Mouse (Mus musculus) CH12.LX (cell line): ENCODE measurements at regions not wholly inside any gene's neighbourhood (a gene's known extent, or its start where the extent isn't known, plus 50 kb on each side); places are given as distances from the start of the nearest gene placed in this dataset.

Experiments
- DNase-seq: peaks from one replicate; pipeline ENCODE4 v3.0.0-alpha.2; 2013; ENCODE audit errors: extremely low read depth
- H3K27ac ChIP-seq: 2 replicates; pipeline ENCODE4 v1.5.1; 2012; ENCODE audit warnings: low read depth, mild to moderate bottlenecking, control low read depth, moderate library complexity; ENCODE audit not compliant: insufficient read depth
- H3K27me3 ChIP-seq: replicated peaks from 2 replicates; pipeline ENCODE3; 2012; ENCODE audit warnings: inconsistent platforms
- H3K36me3 ChIP-seq, 2 experiments: replicated peaks in 1 of 2; 2 replicates each; pipeline versions ENCODE3 to v1.6.1; 2012; ENCODE audit warnings: inconsistent platforms in 1 of 2, low read length in 1 of 2, mild to moderate bottlenecking in 1 of 2, mixed read lengths in 1 of 2, moderate library complexity in 1 of 2; ENCODE audit not compliant: control insufficient read depth in 1 of 2, insufficient read depth in 1 of 2
- H3K4me1 ChIP-seq, 2 experiments: 2 replicates each; pipeline ENCODE4 v1.6.1; 2012; ENCODE audit warnings: inconsistent platforms in 1 of 2, moderate library complexity in 1 of 2; ENCODE audit not compliant: insufficient read depth in 2 of 2, control insufficient read depth in 1 of 2
- H3K4me2 ChIP-seq: 2 replicates; pipeline ENCODE4 v1.6.1; 2012; ENCODE audit warnings: low read depth, mild to moderate bottlenecking, control low read depth; ENCODE audit not compliant: poor library complexity, insufficient read depth, severe bottlenecking
- H3K4me3 ChIP-seq, 3 experiments: fragments of 150-350 bp in 1 of 3; sonication (generic) in 1 of 3; replicated peaks in 1 of 3; 2 replicates each; pipeline versions ENCODE3 to v1.5.1; 2011 to 2012; ENCODE audit warnings: low read depth in 2 of 3, low read length in 2 of 3, mild to moderate bottlenecking in 2 of 3, moderate library complexity in 2 of 3, control low read depth in 1 of 3, improper control_type of control experiment in 1 of 3, inconsistent platforms in 1 of 3, mixed read lengths in 1 of 3; ENCODE audit not compliant: poor library complexity in 1 of 3
- H3K79me2 ChIP-seq: replicated peaks from 2 replicates; pipeline ENCODE4 v1.6.1; 2012; ENCODE audit warnings: mild to moderate bottlenecking, moderate library complexity; ENCODE audit not compliant: control insufficient read depth, poor library complexity, insufficient read depth, severe bottlenecking; ENCODE audit errors: extremely low read depth
- H3K9ac ChIP-seq: 2 replicates; pipeline ENCODE4 v1.6.1; 2012; ENCODE audit warnings: low read depth, mild to moderate bottlenecking, control low read depth, moderate library complexity; ENCODE audit not compliant: insufficient read depth
- H3K9me3 ChIP-seq: replicated peaks from 2 replicates; pipeline ENCODE3; 2012; ENCODE audit warnings: low read length, inconsistent platforms, mixed read lengths
- BHLHE40 ChIP-seq: IDR thresholded peaks from 2 replicates; pipeline ENCODE4 v1.6.1; 2011; ENCODE audit warnings: mild to moderate bottlenecking, low read depth, low read length, improper control_type of control experiment
- CHD1 ChIP-seq: IDR thresholded peaks from 2 replicates; pipeline ENCODE4 v1.6.1; 2012; ENCODE audit warnings: low read depth, low read length, improper control_type of control experiment, inconsistent platforms
- CHD2 ChIP-seq: IDR thresholded peaks from 2 replicates; pipeline ENCODE4 v1.6.1; 2011; ENCODE audit warnings: low read length, improper control_type of control experiment
- CTCF ChIP-seq, 2 experiments: IDR thresholded peaks in 1 of 2; conservative IDR thresholded peaks in 1 of 2; 2 replicates each; pipeline ENCODE4 v1.5.1; 2011 to 2012; ENCODE audit warnings: low read depth in 2 of 2, low read length in 2 of 2, improper control_type of control experiment in 1 of 2, inconsistent platforms in 1 of 2, mild to moderate bottlenecking in 1 of 2, moderate library complexity in 1 of 2
- ETS1 ChIP-seq: conservative IDR thresholded peaks from 2 replicates; pipeline ENCODE4 v1.6.1; 2012; ENCODE audit warnings: low read depth, mild to moderate bottlenecking, inconsistent platforms, low read length, improper control_type of control experiment, moderate library complexity
- GABPA ChIP-seq: IDR thresholded peaks from 2 replicates; pipeline ENCODE4 v1.6.1; 2012; ENCODE audit warnings: low read depth, low read length, improper control_type of control experiment, inconsistent platforms; ENCODE audit not compliant: insufficient replicate concordance
- HCFC1 ChIP-seq: IDR thresholded peaks from 2 replicates; pipeline ENCODE4 v1.6.1; 2012; ENCODE audit warnings: low read depth, mild to moderate bottlenecking, inconsistent platforms, low read length, improper control_type of control experiment
- IRF4 ChIP-seq: IDR thresholded peaks from 2 replicates; pipeline ENCODE4 v1.6.1; 2014; ENCODE audit warnings: low read depth, mild to moderate bottlenecking, inconsistent platforms, low read length, improper control_type of control experiment
- JUND ChIP-seq: conservative IDR thresholded peaks from 2 replicates; pipeline ENCODE4 v1.6.1; 2011; ENCODE audit warnings: low read depth, low read length, improper control_type of control experiment
- MAFK ChIP-seq: IDR thresholded peaks from 2 replicates; pipeline ENCODE4 v1.6.1; 2011; ENCODE audit warnings: low read length, improper control_type of control experiment; ENCODE audit not compliant: insufficient replicate concordance
- MAX ChIP-seq: IDR thresholded peaks from 2 replicates; pipeline ENCODE4 v1.6.1; 2011; ENCODE audit warnings: low read length, improper control_type of control experiment
- MAZ ChIP-seq: IDR thresholded peaks from 2 replicates; pipeline ENCODE4 v1.6.1; 2012; ENCODE audit warnings: low read depth, mild to moderate bottlenecking, inconsistent platforms, low read length, improper control_type of control experiment, moderate library complexity
- MXI1 ChIP-seq: IDR thresholded peaks from 2 replicates; pipeline ENCODE4 v1.6.1; 2011; ENCODE audit warnings: mild to moderate bottlenecking, low read depth, low read length, improper control_type of control experiment
- NRF1 ChIP-seq: IDR thresholded peaks from 2 replicates; pipeline ENCODE4 v1.6.1; 2014; ENCODE audit warnings: low read depth, mild to moderate bottlenecking, inconsistent platforms, low read length, improper control_type of control experiment, moderate library complexity
- PAX5 ChIP-seq: IDR thresholded peaks from 2 replicates; pipeline ENCODE4 v1.6.1; 2012; ENCODE audit warnings: low read length, inconsistent platforms, mixed read lengths
- POLR2A ChIP-seq: IDR thresholded peaks from 2 replicates; pipeline ENCODE4 v1.6.1; 2011; ENCODE audit warnings: low read depth, mild to moderate bottlenecking, improper control_type of control experiment, low read length
- UBTF ChIP-seq: IDR thresholded peaks from 2 replicates; pipeline ENCODE4 v1.6.1; 2012; ENCODE audit warnings: low read depth, mild to moderate bottlenecking, inconsistent platforms, low read length, improper control_type of control experiment, moderate library complexity
- USF1 ChIP-seq: IDR thresholded peaks from 2 replicates; pipeline ENCODE4 v1.6.1; 2014; ENCODE audit warnings: low read depth, mild to moderate bottlenecking, inconsistent platforms, low read length, improper control_type of control experiment
- ZC3H11A ChIP-seq: IDR thresholded peaks from 2 replicates; pipeline ENCODE4 v1.6.1; 2012; ENCODE audit warnings: low read depth, mild to moderate bottlenecking, inconsistent platforms, low read length, improper control_type of control experiment
- ZKSCAN1 ChIP-seq: IDR thresholded peaks from 2 replicates; pipeline ENCODE4 v1.6.1; 2012; ENCODE audit warnings: low read depth, inconsistent platforms, low read length, improper control_type of control experiment, borderline replicate concordance
- ZNF384 ChIP-seq: IDR thresholded peaks from 2 replicates; pipeline ENCODE4 v1.6.1; 2012; ENCODE audit warnings: low read depth, low read length, improper control_type of control experiment, inconsistent platforms
- dilution Hi-C: fragments of 300-500 bp; cut with MboI; formaldehyde crosslinking; loops from 2 replicates; pipeline ENCODE4 v1.14.3; 2020; ENCODE audit warnings: low sequenced_read_pairs; ENCODE audit not compliant: extremely low pct_unique_long_range_greater_than_20kb, extremely low pct_ligation_motif_present
- in situ Hi-C: fragments of 300-500 bp; cut with MboI; formaldehyde crosslinking; loops from 3 replicates; pipeline ENCODE4 v1.14.3; 2019; ENCODE audit warnings: low sequenced_read_pairs, low pct_ligation_motif_present, low pct_unique_long_range_greater_than_20kb, mixed read lengths

DNA sequence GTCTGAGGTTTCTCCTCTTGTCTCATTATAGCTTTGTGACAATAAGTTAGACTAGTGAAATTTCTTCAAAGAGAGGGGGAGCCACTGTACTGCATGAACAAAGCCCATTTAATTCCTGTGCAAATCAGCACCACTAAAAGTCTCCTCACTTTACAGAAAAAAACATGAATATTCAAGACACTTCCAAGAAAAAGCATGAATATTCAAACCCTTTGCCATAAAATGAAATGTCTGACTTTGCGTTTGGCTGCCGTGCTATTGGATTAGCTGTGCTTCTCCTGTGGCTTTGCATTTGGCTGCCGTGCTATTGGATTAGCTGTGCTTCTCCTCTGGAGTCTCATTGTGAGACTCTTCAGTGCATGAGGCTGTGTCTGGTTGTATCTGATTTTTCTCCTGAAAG lies 295.4 kb downstream of the Etaa1 start:
- Histone ChIP-seq H3K4me3 (no peak overlapping the region), H3K4me1 (peaks cover 0 to 2% of the 10 kb centered on the region in 2 experiments; a peak in 1 of 4 replicates), H3K36me3 (no peaks in the 10 kb centered on the region), H3K27me3 (no peaks in the 10 kb centered on the region), H3K9me3 (no peaks in the 10 kb centered on the region), H3K4me2 (no peak overlapping the region), H3K27ac (no peak overlapping the region), H3K79me2 (no peaks in the 10 kb centered on the region), H3K9ac (no peak overlapping the region)
- no peak for TF ChIP-seq CHD2
- no peak for TF ChIP-seq ZNF384
- no peak for TF ChIP-seq NRF1
- no peak for TF ChIP-seq PAX5
- no peak for TF ChIP-seq USF1
- no peak for TF ChIP-seq BHLHE40
- no peak for TF ChIP-seq JUND
- TF ChIP-seq MAX: no peak
- TF ChIP-seq ZKSCAN1: no peak
- no peak for TF ChIP-seq CHD1
- TF ChIP-seq POLR2A: no peak
- no peak for TF ChIP-seq HCFC1
- no peak for TF ChIP-seq MAZ
- dilution Hi-C loops: no loop called here
- in situ Hi-C loops: no loop called here
- DNase-seq: no peak

DNA sequence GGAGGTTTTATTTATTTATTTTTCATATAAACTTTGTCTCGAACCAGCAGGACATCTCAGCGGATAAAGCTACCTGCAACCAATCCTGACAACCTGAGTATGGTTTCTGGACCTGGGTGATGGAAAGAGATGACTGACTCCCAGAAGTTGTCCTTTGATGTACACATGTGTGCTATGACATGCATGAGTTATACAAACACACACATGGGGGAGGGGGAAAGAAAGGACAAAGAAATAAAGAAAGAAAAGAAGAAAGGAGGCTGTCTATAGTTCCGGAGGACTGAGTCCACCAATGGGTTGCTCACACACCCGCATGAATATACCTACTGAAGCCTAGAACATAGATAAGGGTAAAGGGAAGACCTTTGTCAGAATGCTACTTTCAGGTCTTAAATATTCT lies 295.0 kb downstream of the Etaa1 start:
- Histone ChIP-seq H3K4me2 (no peak overlapping the region), H3K4me3 (no peak overlapping the region), H3K79me2 (no peaks in the 10 kb centered on the region), H3K9ac (no peak overlapping the region), H3K36me3 (no peaks in the 10 kb centered on the region), H3K4me1 (peaks cover 0 to 2% of the 10 kb centered on the region in 2 experiments; a peak in 1 of 4 replicates), H3K27ac (no peak overlapping the region), H3K27me3 (no peaks in the 10 kb centered on the region), H3K9me3 (no peaks in the 10 kb centered on the region)
- dilution Hi-C loops (no loop called here), in situ Hi-C loops (no loop called here)
- TF ChIP-seq HCFC1: no peak
- no peak for TF ChIP-seq ETS1
- no peak for TF ChIP-seq GABPA
- TF ChIP-seq ZC3H11A: no peak
- TF ChIP-seq CHD1: no peak
- no peak for TF ChIP-seq MXI1
- TF ChIP-seq UBTF: no peak
- no peak for TF ChIP-seq MAFK
- no peak for TF ChIP-seq IRF4
- TF ChIP-seq MAX: no peak
- no peak for TF ChIP-seq BHLHE40
- TF ChIP-seq CHD2: no peak
- TF ChIP-seq CTCF (conservative IDR thresholded peaks at IDR 0.05 in 1 of 2, IDR thresholded peaks at IDR 0.05 in 1 of 2; ENCODE audit: low read depth in 2 of 2, low read length in 2 of 2): no peak
- no peak for TF ChIP-seq NRF1
- no peak for DNase-seq
